Mouse (Mus musculus) heart, postnatal 0 days (tissue): ENCODE measurements at regions not wholly inside any gene's neighbourhood (a gene's known extent, or its start where the extent isn't known, plus 50 kb on each side); places are given as distances from the start of the nearest gene placed in this dataset.

Experiments used
- CTCF ChIP-seq: IDR thresholded peaks from 2 replicates; pipeline ENCODE4 v1.5.1; 2016; ENCODE audit warnings: antibody characterized with exemption, control low read depth, low read depth
- EP300 ChIP-seq: IDR thresholded peaks from 2 replicates; pipeline ENCODE4 v1.6.1; 2016; ENCODE audit warnings: antibody characterized with exemption, low read depth

DNA sequence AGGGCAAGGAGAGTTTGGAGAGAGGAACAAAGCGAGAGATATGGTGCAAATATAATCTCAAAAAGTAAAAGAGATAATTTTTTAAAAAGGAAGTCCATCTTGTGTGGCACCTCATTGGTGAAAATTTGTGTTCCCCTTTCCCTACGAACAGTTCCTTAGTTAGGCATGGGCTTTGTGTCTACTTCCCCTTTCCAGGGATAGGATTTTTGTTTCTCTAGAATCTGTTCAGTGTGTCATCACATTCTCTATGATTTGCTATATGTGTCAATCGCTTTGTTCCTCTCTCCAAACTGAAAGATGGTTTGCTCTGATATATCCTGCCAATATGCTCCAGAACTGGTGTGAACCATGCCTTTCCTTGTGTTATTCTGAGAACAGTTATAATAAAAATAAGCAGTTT, 75.4 kb upstream of the Vgll3 start:
- no peak for TF ChIP-seq CTCF
- TF ChIP-seq EP300: no peak
